Mouse (Mus musculus) embryonic fibroblast, embryonic 13.5 days (primary cell): ENCODE measurements around the gene Pilrb1.
"Not testable (repeated sequence)": the region's sequence is repeated elsewhere in the genome, so short reads cannot be mapped to it uniquely, and the experiment has no call there.

Source experiments
- CTCF ChIP-seq: IDR thresholded peaks from 2 replicates; pipeline ENCODE4 v1.5.1; 2011; ENCODE audit warnings: mild to moderate bottlenecking, control low read depth, low read length, moderate library complexity, borderline replicate concordance; ENCODE audit not compliant: insufficient read depth
- POLR2A ChIP-seq: IDR thresholded peaks from 2 replicates; pipeline ENCODE4 v1.6.1; 2011; ENCODE audit warnings: low read depth, mild to moderate bottlenecking, control low read depth, low read length, moderate library complexity

- TF ChIP-seq POLR2A, CTCF: not testable (repeated sequence)
Observed at GRCm38 (mm10) chr5:137868600-137868999, 10.7 kb upstream of the Pilrb1 start.
